Mouse (Mus musculus): Measurements from ENCODE around the gene Maml2.

- TF ChIP-seq CTCF (IDR thresholded peaks at IDR 0.05; ENCODE audit: insufficient read depth, low read depth, low read length) (no peak), POLR2A (IDR thresholded peaks at IDR 0.05; ENCODE audit: insufficient read depth, low read depth, low read length) (no peak)
Observed at GRCm38 (mm10) chr9:13555973-13556481, 258.3 kb downstream of the Maml2 start.
